Mouse (Mus musculus) spleen, adult 2 months (tissue): ENCODE data around the gene Pars2.

Source experiments
- CTCF ChIP-seq: fragments of 200-500 bp; IDR thresholded peaks from 2 replicates; pipeline ENCODE4 v1.5.1; 2011; ENCODE audit warnings: mild to moderate bottlenecking, inconsistent platforms; ENCODE audit not compliant: insufficient read depth, insufficient read length, insufficient replicate concordance; ENCODE audit errors: extremely low read depth
- POLR2A ChIP-seq: fragments of 200-500 bp; IDR thresholded peaks from 2 replicates; pipeline ENCODE4 v1.6.1; 2011; ENCODE audit warnings: low read depth, low read length, inconsistent platforms

DNA sequence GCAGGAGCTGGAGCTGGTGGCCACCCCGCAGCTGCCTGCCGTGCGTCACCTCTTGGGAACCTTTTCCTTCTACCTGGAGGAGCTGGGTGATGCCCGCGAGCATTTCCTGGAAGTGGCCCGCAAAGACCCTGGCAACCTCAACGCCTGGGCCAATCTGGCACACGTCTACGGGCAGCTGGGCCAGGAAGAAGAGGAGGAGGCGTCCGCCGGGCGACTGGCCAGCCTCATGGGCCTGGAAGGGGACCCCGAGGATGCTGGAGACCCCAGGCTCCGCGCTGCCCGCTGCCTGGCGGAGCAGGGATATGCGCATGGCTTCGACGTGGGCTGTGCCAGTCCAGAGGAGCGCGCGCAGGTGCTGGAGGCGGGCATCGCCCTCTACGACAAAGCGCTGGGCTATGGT lies 28.2 kb upstream of the Pars2 start:
- no peak for TF ChIP-seq POLR2A
- TF ChIP-seq CTCF = no peak
